Mouse (Mus musculus) limb, embryonic 13.5 days (tissue): ENCODE results near the gene Ffar2. TPM values are rescaled to one million over a fixed set of nuclear protein-coding genes. Genes with fewer than 3 reads are reported as not detected.
"Not testable (repeated sequence)": the region's sequence is repeated elsewhere in the genome, so short reads cannot be mapped to it uniquely, and the experiment has no call there.

ENCODE experiments used
- ATAC-seq: fragments of 200-750 bp; cut with Nextera tagmentation; 2 replicates; pipeline ENCODE4 v1.8.0; 2017; ENCODE audit warnings: low read depth, moderate number of reproducible peaks, moderate TSS enrichment; ENCODE audit not compliant: low FRiP score
- H3K27ac ChIP-seq: fragments of 300-500 bp; sonication (generic); 2 replicates; pipeline ENCODE4 v1.5.1; 2015; ENCODE audit warnings: inconsistent platforms, mild to moderate bottlenecking, moderate library complexity
- H3K27me3 ChIP-seq: fragments of 300-500 bp; sonication (generic); 2 replicates; pipeline ENCODE4 v1.6.1; 2015; ENCODE audit warnings: mild to moderate bottlenecking, inconsistent platforms
- H3K36me3 ChIP-seq: fragments of 300-500 bp; sonication (generic); 2 replicates; pipeline ENCODE4 v1.6.1; 2015; ENCODE audit warnings: inconsistent platforms, mild to moderate bottlenecking, moderate library complexity
- H3K4me1 ChIP-seq: fragments of 300-500 bp; sonication (generic); 2 replicates; pipeline ENCODE4 v1.6.1; 2015; ENCODE audit warnings: inconsistent platforms
- H3K4me2 ChIP-seq: fragments of 300-500 bp; sonication (generic); replicated peaks from 2 replicates; pipeline ENCODE4 v1.6.1; 2015; ENCODE audit warnings: inconsistent platforms, mild to moderate bottlenecking, moderate library complexity
- H3K4me3 ChIP-seq: fragments of 300-500 bp; sonication (generic); 2 replicates; pipeline ENCODE4 v1.5.1; 2015; ENCODE audit warnings: moderate library complexity, mild to moderate bottlenecking, inconsistent platforms
- H3K9ac ChIP-seq: fragments of 300-500 bp; sonication (generic); 2 replicates; pipeline ENCODE4 v1.6.1; 2015; ENCODE audit warnings: mild to moderate bottlenecking, inconsistent platforms
- H3K9me3 ChIP-seq: fragments of 300-500 bp; sonication (generic); 2 replicates; pipeline ENCODE4 v1.6.1; 2016; ENCODE audit warnings: inconsistent platforms
- WGBS: fragments of 180-500 bp; shearing (Covaris S2); methylation state at CpG from one replicate; pipeline ENCODE4 v1.1.7; 2015; 5-methylcytosine and 5-hydroxymethylcytosine counted together
- polyA plus RNA-seq: library from polyadenylated mRNA; unstranded; fragments of >200 nt; fragmentation: Nextera tagmentation; extraction: Ambion mirVana; gene quantifications from 2 replicates; pipeline ENCODE4 v1.2.1, GENCODE M21; 2015

Gene Ffar2
- polyA plus RNA-seq, 1 experiment from 2014 or later = not detected

GRCm38 (mm10) chr7:30844676-30845297 is 21.2 kb upstream of the Ffar2 start:
- Histone ChIP-seq H3K4me1 (peaks cover 6% of the 10 kb centered on the region), H3K9ac (no peak overlapping the region), H3K4me3 (no peak overlapping the region), H3K27ac (no peak overlapping the region), H3K36me3 (no peaks in the 10 kb centered on the region), H3K27me3 (no peaks in the 10 kb centered on the region), H3K9me3 (no peaks in the 10 kb centered on the region), H3K4me2 (no peak overlapping the region)
- ATAC-seq = no peak
- WGBS = 24% methylated on average over 7 of the region's 7 CpGs

DNA sequence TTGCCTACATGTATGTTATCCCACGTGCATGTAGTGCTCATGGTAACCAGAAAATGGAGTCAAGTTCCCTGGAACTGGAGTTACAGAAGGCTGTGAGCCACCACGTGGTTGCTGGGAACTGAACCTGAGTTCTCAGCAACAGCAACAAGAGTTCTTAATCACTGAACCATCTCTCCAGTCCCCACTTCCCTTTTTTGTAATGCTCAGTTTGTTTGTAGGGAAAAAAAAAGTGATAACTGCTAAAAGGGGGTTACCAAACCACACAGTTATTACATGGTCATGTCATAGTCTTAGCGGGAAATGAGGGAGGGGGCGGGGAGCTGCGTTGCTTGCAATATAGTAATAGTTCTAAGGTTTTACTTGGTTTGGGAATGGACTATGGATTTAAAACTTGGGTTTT is 18.5 kb upstream of the Ffar2 start:
- peaks cover 6% of the 10 kb centered on the region for H3K4me1 ChIP-seq
- H3K9ac ChIP-seq = no peak overlapping the region
- no peaks in the 10 kb centered on the region for H3K9me3 ChIP-seq
- no peak overlapping the region for H3K27ac ChIP-seq
- no peaks in the 10 kb centered on the region for H3K27me3 ChIP-seq
- H3K4me2 ChIP-seq = no peak overlapping the region
- no peaks in the 10 kb centered on the region for H3K36me3 ChIP-seq
- ATAC-seq = no peak
- H3K4me3 ChIP-seq = no peak overlapping the region
- WGBS = 78% methylated on average over 5 of the region's 5 CpGs

DNA sequence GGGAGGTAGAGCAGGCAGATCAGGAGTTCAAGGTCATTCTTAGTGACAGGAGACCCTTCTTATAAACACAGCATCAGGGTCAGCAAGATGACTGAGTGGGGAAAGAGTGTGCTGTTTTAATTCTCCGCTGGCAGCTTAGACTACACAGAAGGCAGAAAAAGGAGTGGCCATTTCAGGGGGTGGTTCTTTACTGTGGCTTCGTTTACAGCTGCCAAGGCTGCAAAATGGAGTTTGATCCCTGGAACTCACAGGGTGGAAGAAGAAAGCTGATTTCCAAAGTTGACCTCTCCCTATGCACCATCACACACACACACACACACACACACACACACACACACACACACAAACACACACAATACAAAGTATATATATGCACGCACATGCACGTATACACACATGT is 17.8 kb upstream of the Ffar2 start:
- Histone ChIP-seq H3K4me2 (no peak overlapping the region), H3K36me3 (no peaks in the 10 kb centered on the region), H3K4me3 (no peak overlapping the region), H3K27ac (no peak overlapping the region), H3K27me3 (no peaks in the 10 kb centered on the region), H3K4me1 (peaks cover 6% of the 10 kb centered on the region), H3K9me3 (no peaks in the 10 kb centered on the region), H3K9ac (no peak overlapping the region)
- ATAC-seq = no peak
- 71% methylated on average over 4 of the region's 4 CpGs for WGBS

DNA sequence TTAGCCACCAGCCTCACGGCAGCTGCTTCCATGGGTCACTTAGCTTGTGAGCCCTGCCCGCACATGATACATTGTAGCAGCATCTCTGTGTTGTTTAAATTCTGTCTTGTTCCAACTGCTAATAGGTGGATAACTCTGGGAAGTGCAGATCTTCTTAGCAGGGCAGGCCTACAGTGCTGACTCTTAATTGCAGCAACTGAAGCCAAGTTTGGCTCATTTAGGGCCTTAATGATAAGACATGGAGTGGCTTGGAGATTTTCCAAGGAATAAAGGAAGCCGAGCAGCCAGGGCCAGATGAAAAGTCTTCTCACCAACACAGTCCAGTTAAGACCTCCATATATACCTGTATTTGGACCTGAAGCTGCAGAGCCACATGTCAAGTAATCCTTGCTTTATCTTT is 16.7 kb upstream of the Ffar2 start:
- no peak for ATAC-seq
- Histone ChIP-seq H3K9ac (no peak overlapping the region), H3K4me2 (no peak overlapping the region), H3K27ac (no peak overlapping the region), H3K36me3 (no peaks in the 10 kb centered on the region), H3K27me3 (no peaks in the 10 kb centered on the region), H3K4me1 (peaks cover 6% of the 10 kb centered on the region), H3K4me3 (no peak overlapping the region), H3K9me3 (no peaks in the 10 kb centered on the region)
- WGBS = 74% methylated on average over 3 of the region's 3 CpGs

DNA sequence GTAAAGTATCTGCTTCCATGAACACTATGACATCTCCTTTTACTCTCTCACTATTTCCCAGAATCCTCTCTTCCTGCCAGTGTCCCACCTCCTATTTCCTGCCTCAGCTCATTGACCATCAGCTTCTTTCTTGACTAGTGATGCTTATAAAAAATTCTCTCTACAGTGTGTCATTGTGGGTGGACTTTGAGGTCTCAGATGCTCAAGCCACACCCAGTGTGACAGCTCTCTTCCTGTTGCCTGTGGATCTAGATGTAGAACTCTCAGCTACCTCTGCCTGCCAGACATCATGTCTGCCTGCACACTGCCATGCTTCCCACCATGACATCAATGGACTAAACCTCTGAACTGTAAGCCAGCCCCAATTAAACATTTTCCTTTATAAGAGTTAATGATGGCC is 13.7 kb upstream of the Ffar2 start:
- no peak overlapping the region for H3K4me2 ChIP-seq
- no peaks in the 10 kb centered on the region for H3K27me3 ChIP-seq
- no peak overlapping the region for H3K9ac ChIP-seq
- no peaks in the 10 kb centered on the region for H3K4me1 ChIP-seq
- no peak overlapping the region for H3K4me3 ChIP-seq
- H3K9me3 ChIP-seq = no peaks in the 10 kb centered on the region
- H3K27ac ChIP-seq = no peak overlapping the region
- ATAC-seq = no peak
- no peaks in the 10 kb centered on the region for H3K36me3 ChIP-seq

DNA sequence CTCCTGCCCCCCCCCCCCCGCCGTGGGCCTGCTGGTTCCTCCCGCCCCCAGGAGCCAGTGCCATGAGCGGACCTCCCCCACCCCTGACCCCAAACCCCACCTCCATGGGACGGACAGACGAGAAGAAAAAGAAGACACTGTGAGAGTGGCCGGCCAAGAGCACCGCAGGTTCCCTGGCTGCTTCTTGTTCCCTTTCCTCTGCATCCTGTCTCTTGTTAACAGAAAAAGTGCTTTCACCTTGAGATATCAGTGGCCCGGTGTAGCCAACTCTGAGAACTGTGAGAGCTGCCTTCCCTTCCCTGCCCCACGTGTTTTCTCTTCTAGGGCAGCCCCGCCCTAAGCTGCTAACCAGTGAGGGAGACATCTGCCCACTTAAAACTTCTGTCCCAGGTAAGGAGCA is 9.1 kb upstream of the Ffar2 start:
- H3K4me3 ChIP-seq, H3K9me3 ChIP-seq, H3K27me3 ChIP-seq, H3K36me3 ChIP-seq, ATAC-seq, H3K4me1 ChIP-seq, H3K9ac ChIP-seq, H3K4me2 ChIP-seq, H3K27ac ChIP-seq: not testable (repeated sequence)
- 52% methylated on average over 7 of the region's 11 CpGs for WGBS

DNA sequence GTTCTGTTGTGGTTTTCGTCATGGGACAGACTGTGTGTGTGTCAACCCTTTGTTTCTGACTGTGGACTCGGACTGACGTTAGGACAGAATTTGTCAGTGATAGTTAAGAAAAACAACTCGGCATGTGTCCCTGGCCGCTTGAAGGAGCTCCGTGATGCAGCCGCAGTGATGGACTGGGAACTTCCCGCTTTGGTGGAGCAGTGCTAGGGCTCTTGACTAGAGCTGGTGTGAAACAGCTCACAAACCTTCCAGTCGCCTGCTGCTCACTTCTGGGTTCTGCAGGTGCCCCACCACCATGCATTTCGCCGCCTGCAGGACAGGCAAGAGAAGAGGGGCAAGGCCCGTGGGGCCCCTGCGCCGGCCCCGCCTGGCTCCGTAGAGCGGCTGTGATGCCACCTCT is 8.7 kb upstream of the Ffar2 start:
- Histone ChIP-seq H3K9ac (no peak overlapping the region), H3K27ac (no peak overlapping the region), H3K4me1 (no peaks in the 10 kb centered on the region), H3K4me3 (no peak overlapping the region), H3K36me3 (no peaks in the 10 kb centered on the region), H3K4me2 (no peak overlapping the region), H3K27me3 (no peaks in the 10 kb centered on the region), H3K9me3 (no peaks in the 10 kb centered on the region)
- WGBS = 78% methylated on average over 17 of the region's 17 CpGs
- ATAC-seq = no peak

DNA sequence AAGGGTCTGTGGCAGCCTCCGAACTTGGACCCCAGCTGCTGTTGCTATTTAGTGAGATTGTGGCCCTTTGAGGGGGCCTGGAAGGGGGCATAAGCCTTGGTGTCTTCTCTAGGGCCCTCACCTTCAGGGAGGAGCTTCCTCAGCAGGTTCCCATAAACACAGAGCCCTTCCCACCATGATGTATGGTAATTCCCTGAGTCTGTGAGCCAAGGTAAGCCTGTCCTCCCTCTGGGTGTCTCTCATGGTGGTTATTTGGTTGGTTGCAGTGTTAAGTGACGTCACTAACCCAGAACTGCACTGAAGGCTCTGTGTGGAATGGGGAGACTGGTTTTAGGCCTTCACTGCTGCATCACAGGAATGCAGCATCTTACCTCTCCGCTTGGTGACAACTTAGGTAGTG is 5.9 kb upstream of the Ffar2 start:
- Histone ChIP-seq H3K4me3 (no peak overlapping the region), H3K9me3 (no peaks in the 10 kb centered on the region), H3K4me1 (no peaks in the 10 kb centered on the region), H3K9ac (no peak overlapping the region), H3K4me2 (no peak overlapping the region), H3K27ac (no peak overlapping the region), H3K27me3 (no peaks in the 10 kb centered on the region), H3K36me3 (no peaks in the 10 kb centered on the region)
- 61% methylated on average over 3 of the region's 3 CpGs for WGBS
- no peak for ATAC-seq

DNA sequence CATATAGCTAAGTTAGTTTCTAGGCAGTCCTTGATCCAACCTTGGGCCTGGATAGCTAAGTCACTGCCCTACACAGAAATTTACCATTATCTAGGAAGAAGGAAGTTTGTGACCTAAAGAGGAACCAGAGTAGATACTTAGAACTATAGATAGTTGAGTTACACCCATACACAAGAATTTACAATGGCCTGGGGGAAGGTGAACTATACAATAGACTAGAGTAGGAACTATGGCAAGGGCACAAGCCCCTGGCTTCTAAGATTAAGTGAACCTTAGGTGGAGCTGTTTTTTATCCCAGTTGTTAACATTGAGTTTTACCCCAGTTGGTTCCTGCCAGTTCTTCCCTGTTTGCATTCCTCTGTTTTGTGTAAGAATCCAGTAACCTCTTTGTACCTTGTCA is 5.3 kb upstream of the Ffar2 start:
- H3K9me3 ChIP-seq, H3K4me1 ChIP-seq, H3K27ac ChIP-seq, H3K36me3 ChIP-seq, H3K27me3 ChIP-seq, H3K9ac ChIP-seq, H3K4me2 ChIP-seq, ATAC-seq, H3K4me3 ChIP-seq: not testable (repeated sequence)

GRCm38 (mm10) chr7:30826660-30827059 is 3.1 kb upstream of the Ffar2 start:
- no peaks in the 10 kb centered on the region for H3K36me3 ChIP-seq
- no peaks in the 10 kb centered on the region for H3K9me3 ChIP-seq
- no peak overlapping the region for H3K27ac ChIP-seq
- 92% methylated on average over 7 of the region's 10 CpGs for WGBS
- H3K27me3 ChIP-seq = no peaks in the 10 kb centered on the region
- H3K4me1 ChIP-seq = no peaks in the 10 kb centered on the region
- no peak for ATAC-seq
- no peak overlapping the region for H3K4me3 ChIP-seq
- no peak overlapping the region for H3K4me2 ChIP-seq
- no peak overlapping the region for H3K9ac ChIP-seq

DNA sequence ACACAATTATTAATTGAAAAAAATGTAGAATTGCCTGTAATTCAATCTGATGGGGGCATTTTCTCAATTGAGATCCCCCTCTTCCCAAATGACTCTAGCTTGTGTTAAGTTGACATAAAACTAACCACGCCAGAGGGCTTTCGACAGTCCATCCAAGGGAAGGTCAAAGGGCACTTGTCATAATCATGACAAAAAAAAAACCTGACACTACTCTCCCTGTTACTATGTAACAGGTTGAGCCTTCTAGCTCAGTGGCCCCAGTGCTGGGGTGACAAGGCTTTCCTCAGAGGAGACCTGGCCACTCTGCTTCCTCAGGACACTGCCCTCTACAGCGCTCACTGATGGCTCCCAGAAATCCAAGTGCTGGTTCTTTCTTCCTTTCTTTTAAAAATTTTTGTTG is 731 bp upstream of the Ffar2 start:
- H3K36me3 ChIP-seq = no peaks in the 10 kb centered on the region
- H3K4me2 ChIP-seq = no peak overlapping the region
- no peak overlapping the region for H3K4me3 ChIP-seq
- 89% methylated on average over 3 of the region's 3 CpGs for WGBS
- no peaks in the 10 kb centered on the region for H3K4me1 ChIP-seq
- ATAC-seq = no peak
- H3K9me3 ChIP-seq = no peaks in the 10 kb centered on the region
- no peak overlapping the region for H3K27ac ChIP-seq
- H3K27me3 ChIP-seq = no peaks in the 10 kb centered on the region
- H3K9ac ChIP-seq = no peak overlapping the region

DNA sequence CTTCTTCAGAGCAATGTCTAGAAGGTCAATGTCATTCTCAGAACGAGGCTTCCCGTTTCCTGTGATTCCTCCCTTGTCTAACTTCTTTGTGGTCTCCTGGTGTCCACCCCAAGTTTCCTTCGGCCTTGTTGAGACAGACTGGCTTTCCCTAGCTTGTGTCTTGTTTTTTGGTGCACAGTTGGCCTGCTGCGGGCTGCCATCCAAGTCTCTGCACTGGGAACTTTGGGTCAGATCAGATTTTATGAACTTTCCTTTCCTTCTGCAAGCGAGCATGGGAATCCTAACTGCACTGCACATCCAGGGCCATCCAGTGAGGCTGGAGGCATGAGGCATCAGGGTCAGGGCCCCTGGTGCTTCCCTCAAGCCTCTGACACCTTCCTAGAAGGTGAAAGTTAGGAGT is 2.0 kb downstream of the Ffar2 start:
- 63% methylated on average over 5 of the region's 5 CpGs for WGBS
- no peak overlapping the region for H3K4me3 ChIP-seq
- H3K27me3 ChIP-seq = no peaks in the 10 kb centered on the region
- no peak overlapping the region for H3K9ac ChIP-seq
- no peak overlapping the region for H3K4me2 ChIP-seq
- no peak for ATAC-seq
- no peaks in the 10 kb centered on the region for H3K36me3 ChIP-seq
- no peaks in the 10 kb centered on the region for H3K9me3 ChIP-seq
- no peak overlapping the region for H3K27ac ChIP-seq
- H3K4me1 ChIP-seq = no peaks in the 10 kb centered on the region

DNA sequence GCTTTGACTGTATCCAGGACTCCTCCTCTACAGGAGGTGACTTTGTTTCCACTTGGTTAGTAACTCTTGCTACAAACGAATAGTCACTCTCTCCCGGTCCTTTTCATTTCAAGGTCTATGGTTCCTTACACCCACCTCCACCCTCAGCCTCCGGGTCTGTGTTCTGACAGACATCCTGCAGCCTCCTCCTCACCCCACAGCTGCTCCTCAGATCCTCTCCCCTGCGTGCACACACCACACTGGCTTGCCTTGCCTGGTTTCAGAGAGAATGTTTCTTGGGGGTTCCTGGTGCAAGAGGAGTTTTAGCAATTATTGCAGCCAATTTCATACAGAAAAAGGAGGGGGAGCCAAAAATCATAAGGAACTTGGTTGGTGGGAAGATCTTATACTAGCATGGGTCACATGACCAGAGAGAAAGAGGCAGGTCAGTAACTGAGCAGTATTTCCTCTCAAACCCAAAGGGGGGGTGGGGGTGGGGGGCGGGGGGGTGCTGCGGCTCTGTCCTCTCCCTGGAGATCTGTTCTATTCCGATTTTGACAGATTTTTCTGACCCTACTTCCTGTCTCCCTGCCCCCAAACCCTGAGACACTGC is 2.6 kb downstream of the Ffar2 start:
- Histone ChIP-seq H3K27me3 (no peaks in the 10 kb centered on the region), H3K4me3 (no peak overlapping the region), H3K9me3 (no peaks in the 10 kb centered on the region), H3K4me2 (no peak overlapping the region), H3K27ac (no peak overlapping the region), H3K4me1 (no peaks in the 10 kb centered on the region), H3K36me3 (no peaks in the 10 kb centered on the region), H3K9ac (no peak overlapping the region)
- no peak for ATAC-seq
- 73% methylated on average over 7 of the region's 7 CpGs for WGBS
